Mouse (Mus musculus) lung, postnatal 0 days (tissue): ENCODE data around the gene Pafah1b1.

Experiments used
- CTCF ChIP-seq: IDR thresholded peaks from 2 replicates; pipeline ENCODE4 v1.5.1; 2016; ENCODE audit warnings: antibody characterized with exemption, mild to moderate bottlenecking
- EP300 ChIP-seq: IDR thresholded peaks from 2 replicates; pipeline ENCODE4 v1.6.1; 2016; ENCODE audit warnings: antibody characterized with exemption, mild to moderate bottlenecking, control low read depth

GRCm38 (mm10) chr11:74724235-74724791 lies at the start of gene Pafah1b1:
- TF ChIP-seq CTCF (peak; percentile 65), EP300 (no peak)
